ENCODE assay signal across 22 mouse cellular contexts in genomic region chr7:35878164-35878563, GRCm38 (mm10).
DNase-seq lines count a peak whose midpoint lies in the region; ATAC-seq and TF ChIP-seq lines count a peak whose summit lies in the region.
"Had no signal": no experiment of that assay in that cellular context is flagged by ENCODE, and none has a peak within 500 bp of the region (broad histone marks: within the 10 kb centered on the region; RNA-seq: fewer than 3 reads in every experiment).

No protein-coding gene starts in this region.

- H3K27ac ChIP-seq in intestine, postnatal 0 days (ENCODE audit: low read depth, low read length), result no peak overlapping the region
- H3K27ac ChIP-seq: forebrain, embryonic 12.5 days; heart, embryonic 13.5 days; hindbrain, postnatal 0 days; kidney, embryonic 15.5 days had no signal

- peak; percentile 87 for ATAC-seq in frontal cortex, adult (ENCODE audit: low TSS enrichment)
- ATAC-seq in intestine, postnatal 0 days, result no peak
- ATAC-seq: hindbrain, postnatal 0 days had no signal

- no peaks in the 10 kb centered on the region for H3K9me3 ChIP-seq in intestine, postnatal 0 days (ENCODE audit: control insufficient read depth)
- H3K9me3 ChIP-seq: forebrain, embryonic 12.5 days; kidney, embryonic 15.5 days had no signal

- no peak overlapping the region for H3K4me2 ChIP-seq in intestine, postnatal 0 days (replicated peaks; ENCODE audit: low read depth)
- H3K4me2 ChIP-seq: forebrain, embryonic 12.5 days; heart, embryonic 13.5 days; kidney, embryonic 15.5 days had no signal

- no peak overlapping the region for H3K9ac ChIP-seq in intestine, postnatal 0 days (ENCODE audit: low read depth, low read length)
- H3K9ac ChIP-seq: forebrain, embryonic 12.5 days; heart, embryonic 13.5 days; kidney, embryonic 15.5 days had no signal

- no peak for TF ChIP-seq CTCF in intestine, postnatal 0 days (IDR thresholded peaks at IDR 0.05; ENCODE audit: low read depth)

- no peaks in the 10 kb centered on the region for H3K27me3 ChIP-seq in intestine, postnatal 0 days (replicated peaks; ENCODE audit: control insufficient read depth, insufficient read depth, low read length)
- H3K27me3 ChIP-seq: forebrain, embryonic 12.5 days; heart, embryonic 13.5 days; kidney, embryonic 15.5 days had no signal

- DNase-seq in frontal cortex, postnatal 25 days (ENCODE audit: low spot score in 2 of 2), result no peak
- peak; percentile 35 for DNase-seq in right cerebral cortex, adult 18-20 months
- no peak for DNase-seq in right cerebral cortex, postnatal 4 days
- peak; percentile 13 to 61 for DNase-seq in frontal cortex, postnatal 36 days (ENCODE audit: low spot score in 2 of 2)
- no peak for DNase-seq in gastrocnemius, postnatal 10 days
- DNase-seq: adrenal gland, postnatal 25 days; cerebellum, adult 11-12 months; cerebellum, postnatal 10 days; gastrocnemius, postnatal 25 days; heart, adult 18-20 months; heart, postnatal 14 days; kidney, adult 11 months; kidney, postnatal 4 days; lung, postnatal 4 days; midbrain, embryonic 14.5 days; spleen, adult 18-20 months had no signal

- WGBS in intestine, postnatal 0 days, result 72% methylated on average over 7 of the region's 7 CpGs

- H3K4me3 ChIP-seq in intestine, postnatal 0 days (ENCODE audit: low read depth, low read length), result no peak overlapping the region
- H3K4me3 ChIP-seq: forebrain, embryonic 12.5 days; heart, embryonic 13.5 days; kidney, embryonic 15.5 days had no signal

- no peaks in the 10 kb centered on the region for H3K36me3 ChIP-seq in intestine, postnatal 0 days (ENCODE audit: control insufficient read depth, insufficient read depth)
- H3K36me3 ChIP-seq: forebrain, embryonic 12.5 days; heart, embryonic 13.5 days; kidney, embryonic 15.5 days had no signal

- no peaks in the 10 kb centered on the region for H3K4me1 ChIP-seq in intestine, postnatal 0 days (replicated peaks; ENCODE audit: control insufficient read depth, insufficient read depth, low read length)
- H3K4me1 ChIP-seq: heart, embryonic 13.5 days; kidney, embryonic 15.5 days had no signal

Comparison
In these comparisons a context has a peak if more than half of its experiments do, and no peak if none do; other contexts are left out.
1. DNase-seq: peak in right cerebral cortex, adult 18-20 months (single experiment) and frontal cortex, postnatal 36 days (2 of 2); none in frontal cortex, postnatal 25 days (0 of 2), right cerebral cortex, postnatal 4 days (single experiment) and gastrocnemius, postnatal 10 days (single experiment).